Mouse (Mus musculus): Measurements from ENCODE around the gene Cpvl. TPM values are rescaled to one million over a fixed set of nuclear protein-coding genes. Genes with fewer than 3 reads are reported as not detected.

Gene Cpvl
- polyA plus RNA-seq, 1 experiment from 2014 or later: 0.09 TPM

DNA sequence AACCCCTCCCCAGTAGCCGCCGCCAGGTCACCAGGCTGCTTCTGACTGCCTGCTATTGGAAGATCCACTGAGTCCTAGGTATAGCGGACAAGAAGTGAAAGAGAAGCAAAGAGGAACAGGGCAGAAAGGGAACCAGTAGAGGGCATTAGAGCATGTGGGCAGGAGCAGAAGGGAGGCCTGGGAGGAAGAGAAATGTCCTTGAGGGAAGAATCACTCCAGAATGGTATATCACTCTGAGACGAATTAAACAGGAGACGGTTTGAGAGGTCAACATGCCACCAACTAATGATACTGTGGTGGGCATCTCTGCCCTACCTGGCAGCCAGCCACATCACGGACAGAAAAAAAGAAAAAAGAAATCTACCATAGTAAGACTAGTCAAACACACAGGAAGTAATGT is 9.9 kb downstream of the Cpvl start:
- H3K4me1 ChIP-seq (replicated peaks): 0 out of 2 replicates have a peak, but pooled peaks cover 17% of the 10 kb centered on the region

DNA sequence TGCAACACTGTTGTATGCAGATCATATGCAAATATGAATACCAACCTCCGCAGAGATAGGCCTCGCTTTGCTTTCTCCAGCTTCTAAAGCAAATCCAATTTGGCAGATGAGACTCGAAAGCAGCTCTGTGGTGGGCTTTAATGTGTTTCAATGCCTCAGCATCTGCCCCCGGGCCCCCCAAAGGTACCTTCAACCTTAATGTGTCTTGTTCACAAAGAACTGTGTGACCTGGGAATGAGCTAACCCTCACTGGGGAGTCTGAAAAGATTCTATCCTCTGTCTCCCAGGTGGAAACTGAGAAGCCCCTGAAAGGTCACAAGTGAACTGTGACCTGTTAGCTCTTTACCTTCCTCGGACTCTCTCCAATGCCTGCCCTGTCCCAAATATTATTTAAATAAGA is 11.9 kb downstream of the Cpvl start:
- WGBS: 79% methylated on average over 5 of the region's 5 CpGs

More for the DNA sequence above, 9.9 kb downstream of the Cpvl start:
- WGBS: 76% methylated on average over 6 of the region's 6 CpGs
- H3K4me2 ChIP-seq (replicated peaks): no peak overlapping the region
- ATAC-seq: no peak
- no peaks in the 10 kb centered on the region for H3K9me3 ChIP-seq
- no peaks in the 10 kb centered on the region for H3K27me3 ChIP-seq (replicated peaks)
- H3K4me3 ChIP-seq (replicated peaks): no peak overlapping the region
- H3K27ac ChIP-seq: no peak overlapping the region
- no peak overlapping the region for H3K9ac ChIP-seq
- H3K36me3 ChIP-seq: no peaks in the 10 kb centered on the region

DNA sequence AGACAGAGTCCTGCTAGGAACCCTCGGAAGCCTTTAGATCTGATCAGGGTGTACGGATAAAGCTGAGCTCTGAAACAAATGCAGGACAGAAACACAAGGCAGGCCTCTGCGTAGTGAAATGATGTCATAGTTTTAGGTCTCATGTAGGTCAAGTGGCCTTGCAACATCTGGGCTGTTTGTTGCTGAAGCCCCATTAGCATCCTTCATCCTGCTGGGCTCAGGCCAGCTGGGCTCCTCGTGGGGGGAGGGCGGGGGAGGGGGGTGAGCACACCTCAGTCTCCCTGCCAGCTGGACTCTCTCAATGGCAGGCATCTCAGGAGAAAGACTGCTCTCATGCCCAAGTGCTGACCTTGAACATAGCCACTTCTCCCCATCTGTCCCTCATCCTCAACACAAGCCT is 12.6 kb downstream of the Cpvl start:
- Histone ChIP-seq H3K27me3 (replicated peaks) (no peaks in the 10 kb centered on the region), H3K4me2 (replicated peaks) (no peak overlapping the region), H3K27ac (no peak overlapping the region), H3K9ac (no peak overlapping the region), H3K4me1 (replicated peaks) (0 out of 2 replicates have a peak, but pooled peaks cover 9% of the 10 kb centered on the region), H3K4me3 (replicated peaks) (no peak overlapping the region), H3K9me3 (no peaks in the 10 kb centered on the region), H3K36me3 (no peaks in the 10 kb centered on the region)
- WGBS: 32% methylated on average over 5 of the region's 5 CpGs
- peak; percentile 12; the same call in 1 of the 2 replicates for ATAC-seq

More for the DNA sequence above, 11.9 kb downstream of the Cpvl start:
- Histone ChIP-seq H3K27me3 (replicated peaks) (no peaks in the 10 kb centered on the region), H3K9ac (no peak overlapping the region), H3K27ac (no peak overlapping the region), H3K9me3 (no peaks in the 10 kb centered on the region), H3K36me3 (no peaks in the 10 kb centered on the region), H3K4me2 (replicated peaks) (no peak overlapping the region), H3K4me1 (replicated peaks) (0 out of 2 replicates have a peak, but pooled peaks cover 9% of the 10 kb centered on the region), H3K4me3 (replicated peaks) (no peak overlapping the region)
- ATAC-seq: no peak

DNA sequence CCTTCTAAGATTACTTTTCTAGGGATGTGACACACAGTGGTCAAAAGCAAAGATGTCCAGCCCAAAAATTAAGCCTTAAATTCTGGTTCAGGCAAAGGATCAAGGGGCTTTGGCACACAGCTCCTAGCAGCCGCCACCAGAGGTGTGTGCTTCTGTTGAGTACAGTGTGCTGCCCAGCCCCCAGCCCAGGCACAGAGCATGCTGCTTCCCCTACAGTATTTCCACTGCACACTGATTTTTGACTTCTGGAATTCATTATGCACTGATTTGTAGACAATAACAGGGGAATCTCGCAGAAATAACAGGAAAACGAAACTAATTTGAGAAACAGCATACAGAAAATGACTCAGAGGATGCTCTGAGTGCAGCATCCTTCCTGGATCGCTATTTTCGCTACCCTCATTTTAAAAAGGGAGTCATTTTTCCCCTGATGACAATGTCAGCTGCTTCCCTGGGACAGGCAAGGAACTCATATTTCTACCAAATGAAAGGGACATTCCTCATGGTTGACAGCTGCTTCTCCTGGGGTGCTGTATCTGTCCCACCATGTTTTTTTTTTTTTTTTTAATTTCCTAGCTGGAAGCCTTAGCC is 14.5 kb downstream of the Cpvl start:
- 68% methylated on average over 5 of the region's 5 CpGs for WGBS
- Histone ChIP-seq H3K4me1 (replicated peaks) (0 out of 2 replicates have a peak, but pooled peaks cover 8% of the 10 kb centered on the region), H3K9me3 (no peaks in the 10 kb centered on the region), H3K9ac (no peak overlapping the region), H3K4me2 (replicated peaks) (no peak overlapping the region), H3K27me3 (replicated peaks) (no peaks in the 10 kb centered on the region), H3K36me3 (no peaks in the 10 kb centered on the region), H3K4me3 (replicated peaks) (no peak overlapping the region), H3K27ac (no peak overlapping the region)
- no peak for ATAC-seq

DNA sequence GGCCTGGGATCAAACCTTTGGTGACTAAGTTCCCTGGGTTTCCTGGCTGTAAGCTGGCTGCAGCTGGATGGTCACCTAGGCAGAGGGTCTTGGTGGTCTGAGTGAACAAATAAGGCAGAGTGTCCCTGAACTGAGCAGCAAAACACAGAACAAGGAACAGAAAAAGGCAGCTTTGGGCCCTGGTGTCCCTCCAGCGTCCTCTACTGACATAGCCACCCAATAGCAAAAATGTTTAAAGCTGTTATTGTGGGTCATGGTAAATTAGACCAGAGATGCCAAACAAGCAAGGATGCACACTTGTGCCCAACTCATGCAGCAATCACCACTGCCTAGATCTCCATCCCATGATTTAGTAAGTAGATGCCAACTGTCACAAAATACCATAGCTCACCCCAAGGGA is 16.5 kb downstream of the Cpvl start:
- 88% methylated on average over 1 of the region's 1 CpGs for WGBS
- Histone ChIP-seq H3K27me3 (replicated peaks) (no peaks in the 10 kb centered on the region), H3K4me1 (replicated peaks) (0 out of 2 replicates have a peak, but pooled peaks cover 6% of the 10 kb centered on the region), H3K4me3 (replicated peaks) (no peak overlapping the region), H3K9ac (no peak overlapping the region), H3K9me3 (no peaks in the 10 kb centered on the region), H3K4me2 (replicated peaks) (no peak overlapping the region), H3K36me3 (no peaks in the 10 kb centered on the region), H3K27ac (no peak overlapping the region)
- ATAC-seq: no peak

DNA sequence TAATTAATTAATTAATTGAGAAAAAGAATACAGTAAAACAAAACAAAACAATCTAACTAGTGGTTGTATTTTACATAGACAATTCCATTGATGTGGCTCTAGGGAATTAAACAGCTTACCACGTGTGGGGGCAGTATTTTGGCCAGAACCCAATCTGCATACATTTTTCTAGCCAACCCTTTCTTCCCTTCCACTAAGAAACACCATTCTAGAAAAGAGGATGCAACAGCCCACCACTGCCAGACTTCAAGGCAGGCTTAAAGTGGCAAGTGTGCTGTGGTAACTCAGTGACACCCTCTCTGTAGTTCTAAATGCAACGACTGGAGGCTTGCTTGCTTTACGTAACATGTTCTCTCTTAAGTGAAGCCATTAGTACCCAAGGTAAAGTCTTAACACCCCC is 18.6 kb downstream of the Cpvl start:
- ATAC-seq: no peak
- Histone ChIP-seq H3K36me3 (no peaks in the 10 kb centered on the region), H3K27me3 (replicated peaks) (0 out of 2 replicates have a peak, but pooled peaks cover 4% of the 10 kb centered on the region), H3K4me2 (replicated peaks) (no peak overlapping the region), H3K4me3 (replicated peaks) (no peak overlapping the region), H3K9me3 (no peaks in the 10 kb centered on the region), H3K27ac (no peak overlapping the region), H3K9ac (no peak overlapping the region), H3K4me1 (replicated peaks) (no peaks in the 10 kb centered on the region)
- WGBS: 75% methylated on average over 3 of the region's 3 CpGs

DNA sequence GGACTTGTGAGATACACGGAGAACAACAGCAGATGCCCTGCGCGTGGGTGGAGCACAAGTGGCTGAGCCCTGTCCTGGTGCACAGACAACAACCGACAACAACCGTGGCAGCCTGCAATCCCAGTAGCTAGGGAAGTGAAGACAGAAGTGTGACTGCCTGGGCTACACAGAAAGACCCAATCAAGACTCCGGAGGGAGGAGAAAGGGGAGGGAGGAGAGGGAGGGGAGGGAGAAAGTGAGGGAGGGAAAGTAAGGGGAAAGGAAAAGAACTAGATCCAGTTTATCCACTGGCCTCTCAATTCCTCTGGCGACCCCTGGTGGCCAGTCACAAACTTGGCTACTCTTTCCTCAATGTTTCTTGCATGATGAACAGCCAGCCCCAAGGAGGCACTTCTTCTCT is 20.1 kb downstream of the Cpvl start:
- WGBS: 14% methylated on average over 7 of the region's 7 CpGs
- no peaks in the 10 kb centered on the region for H3K36me3 ChIP-seq
- no peak overlapping the region for H3K4me3 ChIP-seq (replicated peaks)
- 0 out of 2 replicates have a peak, but pooled peaks cover 4% of the 10 kb centered on the region for H3K27me3 ChIP-seq (replicated peaks)
- ATAC-seq: peak; percentile 63
- H3K27ac ChIP-seq: no peak overlapping the region
- peak overlapping the region; percentile 48; the same call in 1 of the 2 replicates for H3K4me2 ChIP-seq (replicated peaks)
- no peaks in the 10 kb centered on the region for H3K9me3 ChIP-seq
- 0 out of 2 replicates have a peak, but pooled peaks cover 3% of the 10 kb centered on the region for H3K4me1 ChIP-seq (replicated peaks)
- no peak overlapping the region for H3K9ac ChIP-seq

DNA sequence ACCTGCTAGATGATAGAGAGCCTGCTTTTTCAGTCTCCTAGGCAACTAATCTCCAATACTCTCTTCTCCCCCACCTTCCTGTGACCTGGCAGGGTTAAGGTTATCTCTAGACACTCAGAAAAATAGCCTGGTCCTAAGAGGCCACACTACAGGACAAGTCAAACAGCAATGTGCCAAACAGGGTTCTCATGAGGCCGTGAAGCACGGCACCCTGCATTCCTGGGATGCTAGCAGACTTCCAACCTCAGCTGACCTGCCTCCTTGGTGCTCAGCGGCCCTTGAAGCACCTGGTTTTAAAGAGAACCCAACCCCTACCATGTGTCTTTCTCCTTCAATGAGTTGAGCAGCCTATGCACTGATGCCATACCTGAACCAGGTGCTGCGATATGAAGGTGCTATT is 22.0 kb downstream of the Cpvl start:
- Histone ChIP-seq H3K4me2 (replicated peaks) (no peak overlapping the region), H3K9ac (no peak overlapping the region), H3K4me3 (replicated peaks) (no peak overlapping the region), H3K4me1 (replicated peaks) (peaks cover 4% of the 10 kb centered on the region; the same call in 1 of the 2 replicates), H3K9me3 (no peaks in the 10 kb centered on the region), H3K27me3 (replicated peaks) (0 out of 2 replicates have a peak, but pooled peaks cover 4% of the 10 kb centered on the region), H3K36me3 (no peaks in the 10 kb centered on the region), H3K27ac (no peak overlapping the region)
- WGBS: 56% methylated on average over 4 of the region's 4 CpGs
- no peak for ATAC-seq

DNA sequence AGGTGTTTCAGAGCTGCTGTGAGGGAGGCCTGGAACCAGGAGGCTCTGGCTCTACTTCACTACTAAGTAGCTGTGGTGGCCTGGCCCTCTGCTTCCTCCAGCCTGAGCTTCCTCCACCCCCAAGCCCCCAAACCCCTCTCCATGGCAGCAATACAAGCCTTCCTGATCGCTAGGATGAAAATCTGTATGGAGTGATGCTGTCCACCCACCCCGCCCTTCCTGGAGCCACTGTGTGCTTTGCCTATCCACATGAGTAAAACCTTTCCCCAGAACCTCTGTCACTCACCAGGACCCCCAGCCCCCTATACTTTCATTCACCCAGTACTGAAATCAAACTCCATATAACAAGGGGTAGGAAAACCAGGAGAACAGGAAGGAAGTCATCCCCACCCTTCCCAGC is 22.6 kb downstream of the Cpvl start:
- 95% methylated on average over 2 of the region's 2 CpGs for WGBS
- Histone ChIP-seq H3K4me3 (replicated peaks) (no peak overlapping the region), H3K27me3 (replicated peaks) (0 out of 2 replicates have a peak, but pooled peaks cover 4% of the 10 kb centered on the region), H3K9ac (no peak overlapping the region), H3K4me2 (replicated peaks) (no peak overlapping the region), H3K27ac (no peak overlapping the region), H3K4me1 (replicated peaks) (peaks cover 10% of the 10 kb centered on the region; the same call in 1 of the 2 replicates), H3K36me3 (no peaks in the 10 kb centered on the region), H3K9me3 (no peaks in the 10 kb centered on the region)
- ATAC-seq: no peak

DNA sequence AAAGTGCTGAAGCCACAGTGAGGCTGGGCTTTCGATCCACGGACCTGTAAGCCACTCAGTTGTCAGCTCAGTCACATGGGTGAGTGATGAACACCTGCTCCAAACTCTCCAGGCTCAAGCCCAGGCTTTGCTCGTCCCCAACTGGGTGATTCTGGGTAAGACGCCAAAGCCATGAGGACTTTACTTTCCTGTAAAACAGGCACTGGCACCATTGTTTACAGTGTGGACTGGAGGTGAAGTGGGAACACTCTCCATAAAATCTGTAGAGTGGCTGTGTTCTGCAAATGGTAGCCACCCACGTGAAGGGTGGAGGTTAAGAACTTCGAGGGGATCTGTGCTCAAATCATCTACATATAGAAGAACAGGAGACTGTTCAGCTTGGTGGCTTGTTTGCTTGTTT is 23.2 kb downstream of the Cpvl start:
- WGBS: 67% methylated on average over 6 of the region's 6 CpGs
- Histone ChIP-seq H3K27me3 (replicated peaks) (0 out of 2 replicates have a peak, but pooled peaks cover 4% of the 10 kb centered on the region), H3K36me3 (no peaks in the 10 kb centered on the region), H3K9ac (no peak overlapping the region), H3K27ac (no peak overlapping the region), H3K4me2 (replicated peaks) (no peak overlapping the region), H3K9me3 (no peaks in the 10 kb centered on the region), H3K4me3 (replicated peaks) (no peak overlapping the region), H3K4me1 (replicated peaks) (peaks cover 12% of the 10 kb centered on the region; the same call in 1 of the 2 replicates)
- ATAC-seq: no peak

DNA sequence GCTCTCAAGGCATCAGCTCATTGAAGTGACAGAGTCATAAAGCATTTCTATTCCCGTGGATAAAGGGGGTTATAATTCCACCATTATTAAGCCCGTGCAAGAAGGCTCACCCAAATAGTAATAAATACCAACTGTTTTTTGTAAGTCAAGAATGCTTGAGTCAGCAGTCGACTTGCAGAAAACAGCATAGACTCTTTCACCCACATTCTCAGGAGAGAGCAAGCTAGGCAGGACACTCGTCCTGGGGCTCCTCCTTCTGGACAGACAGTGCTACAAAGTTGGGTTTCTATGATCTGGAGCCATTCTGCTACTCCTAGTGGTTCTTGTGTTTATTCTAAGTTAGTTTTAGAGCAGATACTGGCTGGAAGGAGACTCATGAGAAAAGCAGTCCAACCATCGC is 24.4 kb downstream of the Cpvl start:
- peak; percentile 63; the same call in 1 of the 2 replicates for ATAC-seq
- H3K4me2 ChIP-seq (replicated peaks): no peak overlapping the region
- H3K4me1 ChIP-seq (replicated peaks): peaks cover 18% of the 10 kb centered on the region; the same call in 1 of the 2 replicates
- no peak overlapping the region for H3K9ac ChIP-seq
- H3K4me3 ChIP-seq (replicated peaks): no peak overlapping the region
- H3K9me3 ChIP-seq: no peaks in the 10 kb centered on the region
- no peak overlapping the region for H3K27ac ChIP-seq
- H3K36me3 ChIP-seq: no peaks in the 10 kb centered on the region
- 26% methylated on average over 5 of the region's 5 CpGs for WGBS
- H3K27me3 ChIP-seq (replicated peaks): 0 out of 2 replicates have a peak, but pooled peaks cover 4% of the 10 kb centered on the region

DNA sequence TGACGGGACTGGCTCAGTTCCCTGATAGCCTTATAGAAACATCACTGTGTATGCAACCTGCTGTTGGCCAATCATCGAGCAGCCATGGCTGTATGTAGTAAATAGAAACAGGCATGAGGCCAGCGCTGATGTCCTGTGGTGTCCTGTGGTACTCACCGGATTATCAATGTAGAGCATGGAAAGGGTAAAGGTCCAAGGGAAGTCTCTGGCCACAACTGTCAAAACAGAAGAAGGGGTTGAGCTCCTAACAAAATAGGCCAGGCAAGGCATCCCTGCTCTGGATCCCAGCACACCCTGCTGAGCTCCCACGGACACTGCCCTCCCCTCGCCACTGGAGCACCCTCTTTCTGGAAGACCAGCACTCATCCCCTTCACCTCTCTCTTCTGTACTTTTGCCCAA is 25.1 kb downstream of the Cpvl start:
- H3K9me3 ChIP-seq: no peaks in the 10 kb centered on the region
- 0 out of 2 replicates have a peak, but pooled peaks cover 4% of the 10 kb centered on the region for H3K27me3 ChIP-seq (replicated peaks)
- peaks cover 18% of the 10 kb centered on the region; the same call in 1 of the 2 replicates for H3K4me1 ChIP-seq (replicated peaks)
- no peak overlapping the region for H3K4me2 ChIP-seq (replicated peaks)
- no peak overlapping the region for H3K4me3 ChIP-seq (replicated peaks)
- H3K9ac ChIP-seq: no peak overlapping the region
- H3K27ac ChIP-seq: no peak overlapping the region
- WGBS: 90% methylated on average over 6 of the region's 6 CpGs
- ATAC-seq: no peak
- no peaks in the 10 kb centered on the region for H3K36me3 ChIP-seq

DNA sequence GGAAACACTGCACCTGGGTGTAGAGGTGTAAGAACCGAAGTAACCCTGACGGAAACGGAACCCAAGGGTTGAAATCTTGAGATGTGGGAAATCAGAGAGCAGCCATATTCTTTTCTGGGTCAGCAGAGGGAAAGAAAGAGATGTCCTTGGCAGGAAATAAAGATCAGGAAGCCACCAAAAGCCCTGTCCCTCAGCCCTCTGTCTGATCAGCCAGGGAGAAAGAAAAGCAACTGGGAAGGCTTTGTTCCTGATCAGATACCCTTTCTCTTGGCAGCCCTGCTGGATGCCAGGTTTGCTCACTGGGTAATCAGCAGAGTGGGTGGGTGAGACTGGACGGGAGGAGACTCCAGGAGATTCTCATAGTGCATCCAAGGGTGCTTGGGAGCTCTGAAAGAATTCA is 27.1 kb downstream of the Cpvl start:
- no peak for ATAC-seq
- WGBS: 73% methylated on average over 4 of the region's 4 CpGs

More for the DNA sequence above, 27.1 kb downstream of the Cpvl start:
- Histone ChIP-seq H3K4me3 (replicated peaks) (no peak overlapping the region), H3K4me1 (replicated peaks) (peaks cover 18% of the 10 kb centered on the region; the same call in 1 of the 2 replicates), H3K27ac (peak overlapping the region; percentile 67), H3K9ac (no peak overlapping the region), H3K4me2 (replicated peaks) (no peak overlapping the region), H3K36me3 (no peaks in the 10 kb centered on the region), H3K27me3 (replicated peaks) (no peaks in the 10 kb centered on the region), H3K9me3 (no peaks in the 10 kb centered on the region)

Measured in intestine, embryonic 15.5 days (tissue).